Mouse (Mus musculus) heart, postnatal 0 days (tissue): ENCODE data around the gene Axin1.

Source experiments
- CTCF ChIP-seq: IDR thresholded peaks from 2 replicates; pipeline ENCODE4 v1.5.1; 2016; ENCODE audit warnings: antibody characterized with exemption, control low read depth, low read depth
- EP300 ChIP-seq: IDR thresholded peaks from 2 replicates; pipeline ENCODE4 v1.6.1; 2016; ENCODE audit warnings: antibody characterized with exemption, low read depth

DNA sequence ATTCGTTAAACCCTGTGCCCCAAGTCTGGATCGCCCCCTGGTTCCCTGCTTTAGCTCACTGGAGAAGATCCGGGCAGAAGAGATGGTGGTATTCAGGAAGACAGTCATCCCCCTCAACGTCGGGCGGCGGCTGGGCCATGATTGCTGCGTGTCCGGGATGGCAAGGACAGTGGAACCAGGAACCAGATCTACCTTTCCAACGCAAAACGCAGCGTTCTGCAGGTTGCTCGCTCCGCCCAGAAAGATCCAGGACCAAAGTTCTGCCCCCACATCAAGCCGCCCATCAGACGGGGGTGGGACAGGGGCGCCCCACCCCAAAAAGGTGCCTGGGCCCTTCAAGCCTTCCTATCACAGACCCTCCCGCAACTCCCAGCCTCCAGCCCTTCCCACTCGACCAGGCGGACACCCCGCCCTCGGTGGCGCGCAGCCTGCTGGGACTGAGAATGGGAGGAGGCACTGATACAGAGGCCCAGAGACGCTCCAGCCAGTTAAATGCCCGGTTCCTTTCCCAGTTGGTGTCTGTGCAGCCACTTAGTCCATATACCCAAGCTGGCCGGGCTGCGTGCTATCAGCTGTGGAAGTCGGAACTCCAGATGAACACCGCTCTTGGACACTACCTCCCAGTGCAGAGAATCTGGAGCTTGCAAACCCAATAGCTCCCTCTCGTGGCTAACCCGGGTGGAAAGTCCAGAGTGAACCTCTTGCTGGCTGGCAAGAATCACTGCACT, 48.4 kb upstream of the Axin1 start, which contains the start of gene Decr2:
- TF ChIP-seq EP300, result no peak
- TF ChIP-seq CTCF, result peak; percentile 87
